12 mouse cellular contexts compared by ENCODE assay signal in genomic region chr5:96969705-96970471, GRCm38 (mm10). TPM values are rescaled to one million over a fixed set of nuclear protein-coding genes. Genes with fewer than 3 reads are reported as not detected.
DNase-seq lines count a peak whose midpoint lies in the region; ATAC-seq and TF ChIP-seq lines count a peak whose summit lies in the region.
"Had no signal": no experiment of that assay in that cellular context is flagged by ENCODE, and none has a peak within 500 bp of the region (broad histone marks: within the 10 kb centered on the region; RNA-seq: fewer than 3 reads in every experiment).

No protein-coding gene starts in this region.

- TF ChIP-seq CTCF in MEL (IDR thresholded peaks at IDR 0.05 in 2 of 3, conservative IDR thresholded peaks at IDR 0.05 in 1 of 3; ENCODE audit: control insufficient read depth in 1 of 3, insufficient read depth in 1 of 3, low read depth in 2 of 3, low read length in 3 of 3, poor library complexity in 1 of 3, severe bottlenecking in 1 of 3): no peak

- no peak for TF ChIP-seq RAD21 in MEL (IDR thresholded peaks at IDR 0.05; ENCODE audit: low read depth, low read length)

- peak overlapping the region; percentile 35; the same call in 1 of the 2 replicates for H3K27ac ChIP-seq in liver, embryonic 13.5 days
- H3K27ac ChIP-seq in liver, embryonic 11.5 days (ENCODE audit: low read depth, low read length): no peak overlapping the region
- peak overlapping the region; percentile 30; the same call in 1 of the 2 replicates for H3K27ac ChIP-seq in MEL (ENCODE audit: control insufficient read depth, low read depth, low read length)
- H3K27ac ChIP-seq: hindbrain, embryonic 15.5 days had no signal

- H3K9ac ChIP-seq in liver, embryonic 13.5 days: no peak overlapping the region
- no peak overlapping the region for H3K9ac ChIP-seq in liver, embryonic 11.5 days (ENCODE audit: low read depth, low read length)
- H3K9ac ChIP-seq in MEL (ENCODE audit: control insufficient read depth, low read depth, low read length, poor library complexity, severe bottlenecking): no peak overlapping the region
- H3K9ac ChIP-seq: hindbrain, embryonic 15.5 days had no signal

- TF ChIP-seq POLR2A in MEL (IDR thresholded peaks at IDR 0.05; ENCODE audit: control insufficient read depth in 1 of 2, insufficient read depth in 1 of 2, low read depth in 1 of 2, low read length in 2 of 2, poor library complexity in 1 of 2): no peak

- no peak for ATAC-seq in liver, embryonic 13.5 days (ENCODE audit: low read depth)
- ATAC-seq in liver, embryonic 11.5 days (replicated peaks; ENCODE audit: low FRiP score): no peak
- ATAC-seq: activated CD4-positive, CD25-positive, alpha-beta regulatory T cell, adult 4 months had no signal

- DNase-seq in liver, embryonic 13.5 days: no peak
- no peak for DNase-seq in liver, embryonic 11.5 days (ENCODE audit: low spot score)
- no peak for DNase-seq in MEL (ENCODE audit: low read depth, low spot score)
- DNase-seq in embryo, embryonic 9.5 days (ENCODE audit: extremely low spot score): peak; percentile 75
- peak; percentile 57 for DNase-seq in mesoderm, embryonic 11.5 days (ENCODE audit: low read depth, low spot score)
- DNase-seq in adrenal gland, adult (ENCODE audit: inconsistent age in 2 of 2, low spot score in 1 of 2): no peak
- DNase-seq in adrenal gland, adult 8-10 months: no peak
- DNase-seq: cerebellum, adult 2 months; lung, adult 2 months had no signal

- no peaks in the 10 kb centered on the region for H3K36me3 ChIP-seq in liver, embryonic 13.5 days
- H3K36me3 ChIP-seq in liver, embryonic 11.5 days (ENCODE audit: control insufficient read depth, insufficient read depth, low read length): no peaks in the 10 kb centered on the region
- peaks cover 0 to 20% of the 10 kb centered on the region in 2 experiments; a peak in 2 of 4 replicates for H3K36me3 ChIP-seq in MEL (ENCODE audit: control insufficient read depth in 1 of 2, insufficient read depth in 2 of 2, low read length in 2 of 2)
- H3K36me3 ChIP-seq: hindbrain, embryonic 15.5 days had no signal

- H3K4me3 ChIP-seq in liver, embryonic 13.5 days (replicated peaks): no peak overlapping the region
- H3K4me3 ChIP-seq in liver, embryonic 11.5 days (ENCODE audit: low read depth, low read length): no peak overlapping the region
- no peak overlapping the region for H3K4me3 ChIP-seq in MEL (ENCODE audit: control insufficient read depth in 1 of 2, insufficient read depth in 1 of 2, low read depth in 2 of 2, low read length in 2 of 2)
- H3K4me3 ChIP-seq: hindbrain, embryonic 15.5 days; myocyte had no signal

- H3K27me3 ChIP-seq in liver, embryonic 13.5 days: no peaks in the 10 kb centered on the region
- no peaks in the 10 kb centered on the region for H3K27me3 ChIP-seq in liver, embryonic 11.5 days (replicated peaks; ENCODE audit: control insufficient read depth, insufficient read depth, low read length)
- H3K27me3 ChIP-seq in MEL (ENCODE audit: control insufficient read depth in 1 of 2, insufficient read depth in 2 of 2, low read length in 2 of 2): no peaks in the 10 kb centered on the region
- H3K27me3 ChIP-seq: hindbrain, embryonic 15.5 days had no signal

- WGBS in liver, embryonic 13.5 days (ENCODE audit: insufficient replicate concordance): 72% methylated on average over 7 of the region's 7 CpGs
- WGBS in liver, embryonic 11.5 days: 69% methylated on average over 7 of the region's 7 CpGs

- peaks cover 55% of the 10 kb centered on the region for H3K4me1 ChIP-seq in liver, embryonic 13.5 days (replicated peaks)
- peaks cover 11% of the 10 kb centered on the region for H3K4me1 ChIP-seq in liver, embryonic 11.5 days (replicated peaks; ENCODE audit: control insufficient read depth, insufficient read depth, low read length)
- peaks cover 6 to 19% of the 10 kb centered on the region in 2 experiments for H3K4me1 ChIP-seq in MEL (ENCODE audit: control insufficient read depth in 1 of 2, insufficient read depth in 2 of 2, low read length in 2 of 2)

- no peak for TF ChIP-seq EP300 in MEL (IDR thresholded peaks at IDR 0.05; ENCODE audit: low read depth in 1 of 2, low read length in 2 of 2)

- H3K79me2 ChIP-seq in MEL (ENCODE audit: control insufficient read depth, insufficient read depth, low read length, poor library complexity): no peaks in the 10 kb centered on the region

- H3K4me2 ChIP-seq in liver, embryonic 13.5 days: no peak overlapping the region
- no peak overlapping the region for H3K4me2 ChIP-seq in liver, embryonic 11.5 days
- H3K4me2 ChIP-seq: hindbrain, embryonic 15.5 days had no signal

- H3K9me3 ChIP-seq in liver, embryonic 13.5 days (replicated peaks): 0 out of 2 replicates have a peak, but pooled peaks cover 6% of the 10 kb centered on the region
- H3K9me3 ChIP-seq in liver, embryonic 11.5 days (ENCODE audit: control insufficient read depth, low read length): no peaks in the 10 kb centered on the region
- no peaks in the 10 kb centered on the region for H3K9me3 ChIP-seq in MEL (replicated peaks; ENCODE audit: insufficient read depth, low read length)
- H3K9me3 ChIP-seq: hindbrain, embryonic 15.5 days had no signal

TF ChIP-seq in MEL, 35 proteins besides CTCF, POLR2A, EP300 and RAD21:
- no peak for TF ChIP-seq MEF2A (IDR thresholded peaks at IDR 0.05; ENCODE audit: extremely low read depth, insufficient replicate concordance, low read depth, low read length, poor library complexity, severe bottlenecking)
TF ChIP-seq in MEL: peak in this region for 0.

RNA-seq across cellular contexts. Expression of gene Bmp2k, which starts 27.6 kb away (rescaled TPM):
- polyA plus RNA-seq in liver, embryonic 13.5 days (2015; fragmentation: Nextera tagmentation; extraction: Ambion mirVana): 34.7 and 39.3 TPM in 2 replicates
- 31.1 and 34.5 TPM in 2 replicates for polyA plus RNA-seq in liver, embryonic 11.5 days (2014; fragmentation: Nextera tagmentation; extraction: Ambion mirVana)
- 10.8 and 11.2 TPM in 2 replicates for total RNA-seq in MEL (2012; rRNA removed)
- polyA plus RNA-seq in MEL (2012; ENCODE audit: insufficient read depth in 1 of 2, insufficient read length in 2 of 2, low read depth in 1 of 2, low replicate concordance in 2 of 2, missing spikeins in 1 of 2): 10 to 100 TPM in 1 of 2 experiments, not detected in 1; 16.3 TPM
- 10 to 100 TPM; 21.9 to 35.4 (median 29.1) TPM for total RNA-seq in adrenal gland, adult 8-10 months (2022)

Comparison
In these comparisons a context has a peak if more than half of its experiments do, and no peak if none do; other contexts are left out.
1. DNase-seq: peak in embryo, embryonic 9.5 days (single experiment) and mesoderm, embryonic 11.5 days (single experiment); none in liver, embryonic 13.5 days (single experiment), liver, embryonic 11.5 days (single experiment), MEL (single experiment), adrenal gland, adult (0 of 2) and adrenal gland, adult 8-10 months (single experiment).